Mouse (Mus musculus) ovary, postnatal 36 days (tissue): ENCODE results near the gene 9530053A07Rik.
"Not testable (repeated sequence)": the region's sequence is repeated elsewhere in the genome, so short reads cannot be mapped to it uniquely, and the experiment has no call there.

ENCODE experiments used
- DNase-seq: peaks from one replicate; pipeline ENCODE4 v3.0.0; 2022; ENCODE audit warnings: low spot score, mixed read lengths

9530053A07Rik gene

GRCm38 (mm10) chr7:28129166-28129565 lies at the start of gene 9530053A07Rik:
Gene 9530053A07Rik, plus strand, starts transcription at chr7:28129466.
- no peak for DNase-seq

GRCm38 (mm10) chr7:28084215-28084614 lies 45.1 kb upstream of the 9530053A07Rik start:
- no peak for DNase-seq

GRCm38 (mm10) chr7:28086236-28086635 lies 43.0 kb upstream of the 9530053A07Rik start:
- DNase-seq = no peak

GRCm38 (mm10) chr7:28093541-28093940 lies 35.7 kb upstream of the 9530053A07Rik start:
- no peak for DNase-seq

GRCm38 (mm10) chr7:28099101-28099500 lies 30.2 kb upstream of the 9530053A07Rik start:
- no peak for DNase-seq

GRCm38 (mm10) chr7:28100596-28101590 lies 28.4 kb upstream of the 9530053A07Rik start:
- DNase-seq = peak; percentile 45

GRCm38 (mm10) chr7:28102936-28103335 lies 26.3 kb upstream of the 9530053A07Rik start:
- not testable (repeated sequence) for DNase-seq

GRCm38 (mm10) chr7:28104670-28105069 lies 24.6 kb upstream of the 9530053A07Rik start:
- DNase-seq = peak; percentile 21

GRCm38 (mm10) chr7:28106241-28106640 lies 23.0 kb upstream of the 9530053A07Rik start:
- DNase-seq = no peak

GRCm38 (mm10) chr7:28114648-28115047 lies 14.6 kb upstream of the 9530053A07Rik start:
- DNase-seq = no peak

- no peak for DNase-seq
Observed at GRCm38 (mm10) chr7:28137613-28138012, 8.3 kb downstream of the 9530053A07Rik start.

- peak; percentile 62 for DNase-seq
Observed at GRCm38 (mm10) chr7:28148263-28148662, 19.0 kb downstream of the 9530053A07Rik start.

- DNase-seq = no peak
Observed at GRCm38 (mm10) chr7:28149841-28150240, 20.6 kb downstream of the 9530053A07Rik start.

- peak; percentile 43 for DNase-seq
Observed at GRCm38 (mm10) chr7:28151584-28152221, 22.4 kb downstream of the 9530053A07Rik start.

- DNase-seq = not testable (repeated sequence)
Observed at GRCm38 (mm10) chr7:28153595-28153994, 24.3 kb downstream of the 9530053A07Rik start.

GRCm38 (mm10) chr7:28159292-28159691 lies 30.0 kb downstream of the 9530053A07Rik start:
- no peak for DNase-seq

- DNase-seq = no peak
Observed at GRCm38 (mm10) chr7:28159893-28160292, 30.6 kb downstream of the 9530053A07Rik start.

GRCm38 (mm10) chr7:28161163-28161749 lies 32.0 kb downstream of the 9530053A07Rik start:
- no peak for DNase-seq

GRCm38 (mm10) chr7:28165406-28165805 lies 36.1 kb downstream of the 9530053A07Rik start:
- no peak for DNase-seq

GRCm38 (mm10) chr7:28168320-28169115 lies 39.3 kb downstream of the 9530053A07Rik start:
- peak; percentile 54 for DNase-seq
